Mouse (Mus musculus) liver, embryonic 14.5 days (tissue): ENCODE measurements around the gene Crabp2.

Source experiments
- CTCF ChIP-seq: IDR thresholded peaks from 2 replicates; pipeline ENCODE4 v1.5.1; 2016; ENCODE audit warnings: antibody characterized with exemption, low read depth, control low read depth
- EP300 ChIP-seq: IDR thresholded peaks from 2 replicates; pipeline ENCODE4 v1.6.1; 2016; ENCODE audit warnings: antibody characterized with exemption, low read depth

- TF ChIP-seq CTCF = no peak
- no peak for TF ChIP-seq EP300
Observed at GRCm38 (mm10) chr3:87903821-87904220, 44.6 kb upstream of the Crabp2 start.
